ENCODE assay signal across 24 mouse cellular contexts in the genomic region with DNA sequence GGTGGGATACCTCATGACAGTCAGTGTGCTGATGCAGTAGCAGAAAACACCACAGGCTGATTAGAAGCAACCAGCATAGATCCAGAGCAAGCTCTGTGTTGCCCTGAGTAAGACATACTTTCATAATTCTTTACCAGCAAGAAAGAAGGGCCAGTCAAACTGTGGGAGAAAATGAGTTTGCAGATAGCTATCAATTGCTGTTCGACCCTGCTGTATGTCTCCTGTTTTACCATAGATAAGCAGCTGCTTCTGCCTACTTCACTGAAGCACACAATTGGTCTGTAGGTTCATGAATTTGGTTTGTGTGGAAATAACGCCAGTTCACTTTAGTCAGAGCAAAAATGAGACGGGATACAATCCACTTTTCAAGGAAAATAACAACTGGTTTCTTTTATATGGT.
"Had no signal": no experiment of that assay in that cellular context is flagged by ENCODE, and none has a peak within 500 bp of the region (broad histone marks: within the 10 kb centered on the region; RNA-seq: fewer than 3 reads in every experiment).

No protein-coding gene starts in this region.

- H3K4me1 ChIP-seq: heart, embryonic 13.5 days; heart, embryonic 15.5 days; hindbrain, embryonic 13.5 days; hindbrain, embryonic 15.5 days; kidney, embryonic 15.5 days; limb, embryonic 13.5 days; limb, embryonic 15.5 days had no signal

- H3K27ac ChIP-seq: heart, adult 2 months; heart, embryonic 13.5 days; heart, embryonic 15.5 days; hindbrain, embryonic 13.5 days; hindbrain, embryonic 15.5 days; hindbrain, postnatal 0 days; kidney, embryonic 15.5 days; kidney, postnatal 0 days; limb, embryonic 13.5 days; limb, embryonic 15.5 days had no signal

- H3K27me3 ChIP-seq: heart, embryonic 13.5 days; heart, embryonic 15.5 days; hindbrain, embryonic 13.5 days; hindbrain, embryonic 15.5 days; kidney, embryonic 15.5 days; limb, embryonic 15.5 days had no signal

- H3K4me2 ChIP-seq: heart, embryonic 11.5 days; heart, embryonic 13.5 days; heart, embryonic 15.5 days; hindbrain, embryonic 13.5 days; hindbrain, embryonic 15.5 days; kidney, embryonic 15.5 days; limb, embryonic 13.5 days; limb, embryonic 15.5 days had no signal

- ATAC-seq: hindbrain, postnatal 0 days; intestine, embryonic 16.5 days had no signal

- DNase-seq: gastrocnemius, postnatal 14 days; gastrocnemius, postnatal 36 days; heart, adult 11 months; heart, adult 2 months; heart, postnatal 14 days; heart, postnatal 36 days; kidney, adult 11 months; kidney, adult 2 months; kidney, adult 9 months; kidney, postnatal 14 days; kidney, postnatal 36 days; layer of hippocampus, adult 9-11 months; layer of hippocampus, postnatal 36 days had no signal

- H3K9me3 ChIP-seq: heart, embryonic 13.5 days; heart, embryonic 15.5 days; hindbrain, embryonic 13.5 days; hindbrain, embryonic 15.5 days; kidney, embryonic 15.5 days; limb, embryonic 13.5 days; limb, embryonic 15.5 days had no signal

- H3K9ac ChIP-seq: heart, embryonic 13.5 days; heart, embryonic 15.5 days; hindbrain, embryonic 13.5 days; hindbrain, embryonic 15.5 days; kidney, embryonic 15.5 days; limb, embryonic 13.5 days; limb, embryonic 15.5 days had no signal

- H3K4me3 ChIP-seq: heart, adult 2 months; heart, embryonic 13.5 days; heart, embryonic 15.5 days; hindbrain, embryonic 13.5 days; hindbrain, embryonic 15.5 days; kidney, embryonic 15.5 days; limb, embryonic 13.5 days; limb, embryonic 15.5 days had no signal

- H3K36me3 ChIP-seq: heart, embryonic 13.5 days; heart, embryonic 15.5 days; hindbrain, embryonic 13.5 days; hindbrain, embryonic 15.5 days; kidney, embryonic 15.5 days; limb, embryonic 13.5 days; limb, embryonic 15.5 days had no signal
